Mouse (Mus musculus) lung, embryonic 15.5 days (tissue): ENCODE data around the gene Eif4g3. TPM values are rescaled to one million over a fixed set of nuclear protein-coding genes. Genes with fewer than 3 reads are reported as not detected.
A peak's percentile ranks its signal among the peaks of the same experiment; 100 is the strongest.

Experiments
- ATAC-seq: fragments of 200-750 bp; cut with Nextera tagmentation; 2 replicates; pipeline ENCODE4 v1.8.0; 2017; ENCODE audit warnings: moderate number of reproducible peaks, borderline replicate concordance; ENCODE audit not compliant: low FRiP score, low TSS enrichment; ENCODE audit errors: extremely low read depth
- H3K27ac ChIP-seq: fragments of 300-500 bp; sonication (generic); 2 replicates; pipeline ENCODE4 v1.5.1; 2015; ENCODE audit warnings: moderate library complexity, mild to moderate bottlenecking, inconsistent platforms
- H3K27me3 ChIP-seq: fragments of 300-500 bp; sonication (generic); 2 replicates; pipeline ENCODE4 v1.6.1; 2015; ENCODE audit warnings: inconsistent platforms
- H3K36me3 ChIP-seq: fragments of 300-500 bp; sonication (generic); 2 replicates; pipeline ENCODE4 v1.6.1; 2015; ENCODE audit warnings: inconsistent platforms
- H3K4me1 ChIP-seq: fragments of 300-500 bp; sonication (generic); 2 replicates; pipeline ENCODE4 v1.6.1; 2015; ENCODE audit warnings: inconsistent platforms
- H3K4me2 ChIP-seq: fragments of 300-500 bp; sonication (generic); 2 replicates; pipeline ENCODE4 v1.6.1; 2015; ENCODE audit warnings: inconsistent platforms, mild to moderate bottlenecking, moderate library complexity
- H3K4me3 ChIP-seq: fragments of 300-500 bp; sonication (generic); 2 replicates; pipeline ENCODE4 v1.5.1; 2015; ENCODE audit warnings: mild to moderate bottlenecking, inconsistent platforms
- H3K9ac ChIP-seq: fragments of 300-500 bp; sonication (generic); 2 replicates; pipeline ENCODE4 v1.6.1; 2015; ENCODE audit warnings: inconsistent platforms
- H3K9me3 ChIP-seq: fragments of 300-500 bp; sonication (generic); 2 replicates; pipeline ENCODE4 v1.6.1; 2016; ENCODE audit warnings: inconsistent platforms
- WGBS: fragments of 180-500 bp; shearing (Covaris S2); methylation state at CpG from one replicate; pipeline ENCODE4 v1.1.7; 2015; 5-methylcytosine and 5-hydroxymethylcytosine counted together
- polyA plus RNA-seq: library from polyadenylated mRNA; unstranded; fragments of >200 nt; fragmentation: Nextera tagmentation; extraction: Ambion mirVana; gene quantifications from 2 replicates; pipeline ENCODE4 v1.2.1, GENCODE M21; 2015

Gene Eif4g3
- polyA plus RNA-seq, 1 experiment from 2014 or later = 29.6 TPM

DNA sequence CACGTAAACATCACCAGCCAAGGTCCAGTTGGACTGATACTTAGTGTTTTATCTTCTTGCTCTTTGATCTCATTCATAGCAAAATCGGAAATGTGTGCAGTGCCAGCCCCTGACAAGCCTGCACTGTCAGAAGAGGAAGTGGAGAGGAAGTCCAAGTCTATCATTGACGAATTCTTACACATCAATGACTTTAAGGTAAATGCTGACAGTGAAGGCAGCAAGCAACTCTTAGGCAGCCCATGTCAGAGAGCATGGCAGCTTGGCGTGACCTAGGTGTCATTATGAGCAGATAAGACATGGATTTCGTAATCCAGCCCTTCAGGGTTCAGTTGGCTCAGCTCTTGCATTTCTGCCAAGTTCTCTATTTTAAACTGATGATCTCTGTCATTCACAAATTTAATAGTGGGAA is 191.8 kb downstream of the Eif4g3 start:
- no peak for ATAC-seq
- Histone ChIP-seq H3K4me2 (no peak overlapping the region), H3K36me3 (peaks cover 76% of the 10 kb centered on the region), H3K4me1 (no peaks in the 10 kb centered on the region), H3K9ac (no peak overlapping the region), H3K27ac (no peak overlapping the region), H3K4me3 (no peak overlapping the region), H3K27me3 (no peaks in the 10 kb centered on the region), H3K9me3 (no peaks in the 10 kb centered on the region)
- 66% methylated on average over 5 of the region's 5 CpGs for WGBS

DNA sequence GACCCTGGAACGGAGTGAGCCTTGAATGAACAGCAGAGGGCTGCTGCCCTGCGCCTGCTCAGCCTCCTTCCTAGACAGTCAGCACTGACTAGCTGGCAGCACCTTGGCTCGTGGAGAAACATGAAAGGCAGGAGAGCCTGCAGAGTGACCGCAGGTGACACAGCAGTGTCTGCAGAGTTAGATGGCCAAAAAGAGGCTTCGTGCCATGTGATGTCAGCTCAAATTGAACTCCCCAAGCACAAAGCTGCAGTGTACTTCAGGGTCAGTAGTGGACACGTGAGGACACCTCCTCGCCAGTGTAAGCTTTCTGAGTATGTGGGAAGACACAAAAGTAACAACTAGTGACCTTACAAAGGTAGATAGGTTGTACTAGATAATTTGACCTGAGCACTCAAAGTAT is 193.1 kb downstream of the Eif4g3 start:
- H3K9me3 ChIP-seq = no peaks in the 10 kb centered on the region
- ATAC-seq = no peak
- no peak overlapping the region for H3K9ac ChIP-seq
- H3K36me3 ChIP-seq = peaks cover 76% of the 10 kb centered on the region
- H3K27ac ChIP-seq = no peak overlapping the region
- 91% methylated on average over 7 of the region's 7 CpGs for WGBS
- H3K4me1 ChIP-seq = no peaks in the 10 kb centered on the region
- H3K4me3 ChIP-seq = no peak overlapping the region
- H3K27me3 ChIP-seq = no peaks in the 10 kb centered on the region
- H3K4me2 ChIP-seq = no peak overlapping the region

DNA sequence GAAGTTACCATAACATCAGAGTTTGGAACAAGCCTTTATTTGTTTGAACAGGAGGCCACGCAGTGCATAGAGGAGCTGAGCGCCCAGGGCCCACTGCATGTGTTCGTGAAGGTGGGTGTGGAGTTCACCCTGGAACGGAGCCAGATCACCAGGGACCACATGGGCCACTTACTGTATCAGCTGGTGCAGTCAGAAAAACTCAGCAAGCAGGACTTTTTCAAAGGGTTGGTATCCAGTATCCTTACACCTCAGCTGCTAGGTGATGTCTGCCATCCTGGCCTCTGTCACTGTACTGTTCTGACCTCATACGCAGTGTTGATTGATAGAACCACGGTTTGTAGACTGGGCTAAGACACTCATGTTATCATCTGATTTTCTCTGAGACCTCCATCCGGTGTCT is 195.2 kb downstream of the Eif4g3 start:
- H3K9ac ChIP-seq = no peak overlapping the region
- no peak overlapping the region for H3K4me2 ChIP-seq
- no peaks in the 10 kb centered on the region for H3K9me3 ChIP-seq
- peaks cover 77% of the 10 kb centered on the region for H3K36me3 ChIP-seq
- no peaks in the 10 kb centered on the region for H3K4me1 ChIP-seq
- no peak overlapping the region for H3K27ac ChIP-seq
- H3K27me3 ChIP-seq = no peaks in the 10 kb centered on the region
- ATAC-seq = no peak
- no peak overlapping the region for H3K4me3 ChIP-seq
- WGBS = 77% methylated on average over 7 of the region's 7 CpGs

- no peak for ATAC-seq
- Histone ChIP-seq H3K27me3 (no peaks in the 10 kb centered on the region), H3K4me3 (no peak overlapping the region), H3K36me3 (peaks cover 86% of the 10 kb centered on the region), H3K4me2 (no peak overlapping the region), H3K9ac (no peak overlapping the region), H3K9me3 (no peaks in the 10 kb centered on the region), H3K27ac (no peak overlapping the region), H3K4me1 (no peaks in the 10 kb centered on the region)
- WGBS = 81% methylated on average over 5 of the region's 5 CpGs
These were observed 199.7 kb downstream of the Eif4g3 start for GRCm38 (mm10) chr4:138192561-138192960.

DNA sequence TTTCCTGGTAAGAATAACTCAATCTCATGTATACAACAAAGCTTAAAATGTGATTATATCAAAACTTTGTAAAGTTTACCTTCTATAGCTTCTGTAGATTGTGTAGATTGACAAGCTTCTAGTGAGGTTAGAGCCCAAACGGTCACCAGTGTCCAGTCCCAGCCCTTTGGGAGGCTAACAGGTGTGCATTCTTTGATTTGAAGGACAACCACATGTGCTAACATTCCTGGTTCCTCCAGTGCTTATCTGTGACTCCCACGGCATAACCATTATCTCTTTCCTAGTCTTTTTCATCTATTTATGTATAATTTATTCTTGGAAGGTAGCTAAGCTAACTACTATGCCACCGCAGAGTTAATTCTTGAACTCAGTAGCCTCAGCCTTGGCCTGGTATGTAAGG is 207.9 kb downstream of the Eif4g3 start:
- no peak for ATAC-seq
- Histone ChIP-seq H3K9me3 (no peaks in the 10 kb centered on the region), H3K4me2 (no peak overlapping the region), H3K9ac (no peak overlapping the region), H3K27ac (no peak overlapping the region), H3K4me1 (no peaks in the 10 kb centered on the region), H3K27me3 (no peaks in the 10 kb centered on the region), H3K36me3 (peaks cover 82% of the 10 kb centered on the region), H3K4me3 (no peak overlapping the region)
- WGBS = 80% methylated on average over 3 of the region's 3 CpGs

DNA sequence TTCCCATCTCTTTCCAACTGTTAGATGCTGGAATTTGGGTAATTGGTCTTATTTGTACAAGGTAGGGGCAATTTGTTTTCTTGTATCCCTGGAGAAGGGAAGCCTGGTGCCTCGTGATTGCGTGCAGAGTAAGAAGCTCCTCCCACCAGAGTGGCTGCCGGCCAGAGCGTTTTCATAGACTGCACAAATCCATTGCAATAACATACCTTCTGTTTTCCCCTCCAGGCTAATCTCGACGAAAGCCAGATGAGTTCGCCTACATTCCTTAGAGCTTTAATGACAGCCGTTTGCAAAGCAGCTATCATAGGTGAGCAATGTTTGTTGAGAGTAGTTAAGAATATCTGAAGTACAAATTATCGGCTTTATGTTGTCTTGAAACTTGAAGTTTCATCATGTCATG is 208.9 kb downstream of the Eif4g3 start:
- ATAC-seq = no peak
- Histone ChIP-seq H3K36me3 (peaks cover 77% of the 10 kb centered on the region), H3K27ac (no peak overlapping the region)

GRCm38 (mm10) chr4:138210116-138210515 is 217.3 kb downstream of the Eif4g3 start:
- Histone ChIP-seq H3K9ac (no peak overlapping the region), H3K4me2 (no peak overlapping the region), H3K36me3 (peaks cover 27% of the 10 kb centered on the region), H3K4me1 (no peaks in the 10 kb centered on the region), H3K27ac (no peak overlapping the region), H3K27me3 (no peaks in the 10 kb centered on the region), H3K4me3 (no peak overlapping the region), H3K9me3 (no peaks in the 10 kb centered on the region)
- ATAC-seq = no peak
- 86% methylated on average over 5 of the region's 5 CpGs for WGBS

More for the DNA sequence above, 208.9 kb downstream of the Eif4g3 start:
- H3K27me3 ChIP-seq = no peaks in the 10 kb centered on the region
- WGBS = 84% methylated on average over 9 of the region's 9 CpGs
- no peak overlapping the region for H3K4me3 ChIP-seq
- no peaks in the 10 kb centered on the region for H3K4me1 ChIP-seq
- H3K4me2 ChIP-seq = no peak overlapping the region
- no peak overlapping the region for H3K9ac ChIP-seq
- H3K9me3 ChIP-seq = no peaks in the 10 kb centered on the region

- WGBS = 58% methylated on average over 3 of the region's 3 CpGs
- H3K4me1 ChIP-seq = peaks cover 19% of the 10 kb centered on the region
- no peaks in the 10 kb centered on the region for H3K9me3 ChIP-seq
- no peak overlapping the region for H3K4me3 ChIP-seq
- H3K4me2 ChIP-seq = no peak overlapping the region
- no peak overlapping the region for H3K27ac ChIP-seq
- ATAC-seq = no peak
- H3K27me3 ChIP-seq = no peaks in the 10 kb centered on the region
- 0 out of 2 replicates have a peak, but pooled peaks cover 4% of the 10 kb centered on the region for H3K36me3 ChIP-seq
- H3K9ac ChIP-seq = no peak overlapping the region
These were observed 221.0 kb downstream of the Eif4g3 start for GRCm38 (mm10) chr4:138213861-138214260.

- H3K36me3 ChIP-seq = no peaks in the 10 kb centered on the region
- H3K27me3 ChIP-seq = no peaks in the 10 kb centered on the region
- H3K4me3 ChIP-seq = peak overlapping the region; percentile 98
- ATAC-seq = no peak
- peak overlapping the region; percentile 99 for H3K9ac ChIP-seq
- no peaks in the 10 kb centered on the region for H3K9me3 ChIP-seq
- WGBS = 35% methylated on average over 13 of the region's 13 CpGs
- peaks cover 28% of the 10 kb centered on the region for H3K4me1 ChIP-seq
- peak overlapping the region; percentile 77 for H3K4me2 ChIP-seq
- H3K27ac ChIP-seq = peak overlapping the region; percentile 100
These were observed 222.9 kb downstream of the Eif4g3 start for GRCm38 (mm10) chr4:138215671-138216199.

DNA sequence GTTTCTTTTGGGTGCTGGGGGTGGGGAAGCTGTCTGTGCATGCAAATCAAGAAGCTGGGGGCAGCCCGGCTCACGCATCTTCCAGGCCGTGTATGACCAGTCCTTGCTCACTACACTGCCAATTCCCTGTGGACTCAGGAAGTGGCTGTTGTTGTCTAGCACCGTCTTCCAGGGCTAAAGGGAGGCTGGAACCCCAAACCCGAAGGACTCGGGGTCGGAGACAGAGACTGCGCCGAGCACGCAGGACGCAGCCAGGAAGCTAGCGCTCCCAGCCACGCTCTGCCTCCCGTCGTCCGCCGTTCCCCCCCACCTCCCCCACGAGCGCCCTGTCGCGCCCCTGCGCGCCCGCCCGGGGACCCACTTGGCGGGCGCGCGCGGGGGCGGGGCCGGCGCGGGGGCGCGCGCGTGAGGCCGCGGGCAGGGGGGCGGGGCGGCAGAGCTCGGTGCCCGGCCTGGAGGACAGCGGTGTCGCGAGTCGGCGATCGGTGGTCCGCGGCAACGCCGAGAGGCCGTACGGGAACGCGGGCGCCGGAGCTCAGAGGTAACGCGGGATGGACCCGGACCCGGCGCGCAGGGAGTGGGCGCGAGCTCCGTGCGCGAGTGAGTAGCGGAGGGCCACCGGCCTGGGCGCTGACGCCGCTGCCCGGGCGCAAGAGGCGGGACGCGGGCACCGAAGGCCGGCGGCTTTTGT is 223.5 kb downstream of the Eif4g3 start, which contains the start of gene Hp1bp3:
Gene Hp1bp3, plus strand, starts transcription at position 97 of the 691 bp plus-strand sequence.
- H3K4me3 ChIP-seq = peak within 1 kb of the TSS; percentile 98
- peak; percentile 66 for ATAC-seq
- peak within 1 kb of the TSS; percentile 77 for H3K4me2 ChIP-seq
- no peaks in the 10 kb centered on the region for H3K36me3 ChIP-seq
- H3K9me3 ChIP-seq = no peaks in the 10 kb centered on the region
- H3K27ac ChIP-seq = peak within 1 kb of the TSS; percentile 100
- H3K9ac ChIP-seq = peak within 1 kb of the TSS; percentile 99
- H3K4me1 ChIP-seq = peaks cover 28% of the 10 kb centered on the region
- WGBS = 2% methylated on average over 44 of the region's 84 CpGs
- H3K27me3 ChIP-seq = no peaks in the 10 kb centered on the region

DNA sequence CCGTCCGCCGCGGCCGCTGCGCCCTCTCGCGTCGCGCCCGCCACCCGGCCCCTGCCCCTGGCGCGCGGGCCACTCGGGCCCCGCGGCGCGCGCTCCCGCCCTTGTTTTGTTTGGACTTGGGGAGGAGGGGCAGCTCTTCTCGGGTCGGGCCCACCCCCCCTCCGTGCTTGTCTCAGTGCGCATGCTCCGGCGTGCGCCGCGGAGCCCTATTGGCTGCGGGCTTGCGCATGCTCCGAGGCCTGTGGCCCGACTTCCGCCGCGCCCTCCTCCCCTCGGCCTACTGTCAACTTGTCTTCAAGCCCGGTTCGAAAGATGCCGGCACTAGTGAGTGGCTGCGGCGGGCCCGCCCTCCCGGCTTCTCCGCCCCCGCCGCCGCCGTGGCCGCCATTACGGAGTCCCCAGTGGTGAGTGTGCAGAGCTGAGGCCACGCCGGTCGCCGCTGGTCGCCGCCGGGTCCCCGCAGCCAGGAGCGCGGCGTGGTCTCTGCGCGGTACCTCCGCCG is 224.1 kb downstream of the Eif4g3 start:
- peak; percentile 97 for ATAC-seq
- Histone ChIP-seq H3K36me3 (peaks cover under 1% of the 10 kb centered on the region; the same call in 1 of the 2 replicates), H3K4me3 (peak overlapping the region; percentile 98), H3K27ac (peak overlapping the region; percentile 100), H3K9ac (peak overlapping the region; percentile 99), H3K4me1 (peaks cover 28% of the 10 kb centered on the region), H3K9me3 (no peaks in the 10 kb centered on the region), H3K27me3 (no peaks in the 10 kb centered on the region), H3K4me2 (peak overlapping the region; percentile 77)
- WGBS = under 1% methylated on average over 52 of the region's 68 CpGs

GRCm38 (mm10) chr4:138217441-138217840 is 224.6 kb downstream of the Eif4g3 start:
- Histone ChIP-seq H3K9me3 (no peaks in the 10 kb centered on the region), H3K36me3 (peaks cover 6% of the 10 kb centered on the region), H3K4me2 (peak overlapping the region; percentile 77), H3K9ac (peak overlapping the region; percentile 96), H3K4me3 (peak overlapping the region; percentile 98), H3K4me1 (peaks cover 28% of the 10 kb centered on the region), H3K27me3 (no peaks in the 10 kb centered on the region), H3K27ac (peak overlapping the region; percentile 100)
- under 1% methylated on average over 36 of the region's 36 CpGs for WGBS
- ATAC-seq = no peak; the same call in 1 of the 2 replicates
